Mouse (Mus musculus): ENCODE measurements at regions not wholly inside any gene's neighbourhood (a gene's known extent, or its start where the extent isn't known, plus 50 kb on each side); places are given as distances from the start of the nearest gene placed in this dataset.
"Not testable (repeated sequence)": the region's sequence is repeated elsewhere in the genome, so short reads cannot be mapped to it uniquely, and the experiment has no call there.

DNA sequence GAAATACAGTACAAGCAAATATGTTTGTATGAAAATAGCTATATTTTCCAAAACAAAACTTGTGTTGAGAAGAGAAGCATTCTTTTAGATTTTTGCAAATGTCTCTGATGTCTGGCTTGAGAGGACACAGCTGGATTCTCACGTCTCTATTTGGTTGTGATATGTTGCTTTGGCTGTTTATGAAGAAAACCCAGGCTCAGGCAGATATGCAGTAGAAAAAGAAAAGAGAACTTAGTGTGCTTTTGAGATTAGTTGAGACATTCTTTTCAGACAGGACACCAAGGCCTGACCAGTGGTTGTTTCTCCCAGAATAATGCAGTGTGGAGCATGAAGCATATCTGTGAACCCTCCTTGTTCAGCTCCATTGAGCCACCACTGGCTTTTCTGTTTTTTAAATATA is 178.8 kb upstream of the Mamld1 start:
- in situ Hi-C loops (cut with MboI, MseI) = no loop called here

DNA sequence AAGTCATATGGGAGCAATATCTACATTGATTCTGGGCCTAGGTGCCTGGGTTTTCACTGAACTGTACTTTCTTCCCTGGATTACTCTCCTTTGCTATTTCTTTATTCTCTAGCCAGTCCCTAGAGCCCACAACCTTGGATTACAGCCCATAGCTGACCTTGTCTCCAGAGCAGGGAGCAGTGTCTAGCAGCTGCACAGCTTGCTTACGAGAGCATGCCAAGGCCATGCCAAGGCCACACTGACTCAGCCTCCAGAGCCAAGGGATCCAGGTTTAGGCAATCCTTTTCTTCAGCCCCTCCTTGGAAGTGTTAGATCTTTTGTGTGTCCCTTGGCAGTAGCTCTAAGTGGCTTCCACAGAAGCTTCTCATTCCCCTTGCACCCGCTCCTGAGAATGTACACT is 168.7 kb upstream of the Mamld1 start:
- in situ Hi-C loops (cut with MboI, MseI) = no loop called here

DNA sequence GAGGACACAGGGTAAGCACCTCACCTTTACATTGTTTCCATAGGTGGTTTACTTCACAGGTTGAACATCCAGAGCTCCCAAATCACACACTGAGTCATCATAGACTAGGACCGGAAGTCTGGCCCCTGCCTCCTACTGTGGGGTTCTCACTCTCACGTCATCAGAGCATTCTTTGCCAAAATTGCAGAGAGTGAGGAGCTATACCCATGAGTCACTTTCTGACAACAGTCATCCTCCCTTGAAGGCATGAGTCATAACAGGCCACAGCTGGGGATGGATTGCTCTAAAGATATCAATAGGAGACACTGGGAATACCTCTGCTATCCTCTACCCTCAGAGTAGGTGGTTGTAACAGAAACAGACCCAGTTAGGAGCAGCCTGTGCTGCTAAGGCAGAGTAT is 166.6 kb upstream of the Mamld1 start:
- in situ Hi-C loops (cut with MboI, MseI) = no loop called here

DNA sequence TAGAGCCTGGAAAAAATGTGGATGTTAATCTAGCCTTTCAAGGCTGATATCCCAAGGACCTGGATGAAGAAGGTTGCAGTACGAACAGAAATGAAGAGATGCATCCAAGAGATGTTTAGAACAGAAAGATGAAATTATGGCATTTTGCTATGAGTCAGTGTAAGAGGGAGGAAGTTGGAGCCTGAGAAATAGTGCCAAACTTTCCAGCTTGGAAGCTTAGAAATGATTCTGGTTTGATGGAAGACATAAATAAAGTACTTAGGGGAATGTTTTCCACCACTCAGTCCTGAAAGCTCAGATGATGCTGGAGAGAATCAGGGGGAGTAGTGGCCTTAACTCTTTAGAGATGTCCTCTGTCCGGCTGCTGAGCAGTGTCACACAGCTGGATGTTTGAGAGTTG is 155.5 kb upstream of the Mamld1 start:
- in situ Hi-C loops (cut with MboI, MseI) = no loop called here

DNA sequence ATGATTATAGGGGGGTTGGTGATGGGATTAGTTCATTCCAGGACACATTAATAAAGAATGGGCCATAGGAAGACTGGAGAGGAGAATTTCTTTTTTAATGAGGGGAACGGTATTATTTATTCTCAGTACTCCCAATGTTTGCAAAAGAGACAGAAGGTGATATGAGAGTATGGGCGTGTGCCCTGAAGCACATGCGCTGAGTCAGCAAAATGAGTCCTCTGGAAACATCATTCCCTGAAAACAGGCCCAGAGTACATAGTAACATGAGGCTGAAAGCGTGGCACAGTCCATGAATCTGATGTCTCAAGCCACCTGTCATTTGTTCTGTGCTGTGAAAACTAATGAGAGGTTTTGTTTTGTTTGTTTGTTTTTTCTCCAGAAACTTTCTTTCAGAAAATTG is 154.5 kb upstream of the Mamld1 start:
- in situ Hi-C loops (cut with MboI, MseI) = no loop called here

DNA sequence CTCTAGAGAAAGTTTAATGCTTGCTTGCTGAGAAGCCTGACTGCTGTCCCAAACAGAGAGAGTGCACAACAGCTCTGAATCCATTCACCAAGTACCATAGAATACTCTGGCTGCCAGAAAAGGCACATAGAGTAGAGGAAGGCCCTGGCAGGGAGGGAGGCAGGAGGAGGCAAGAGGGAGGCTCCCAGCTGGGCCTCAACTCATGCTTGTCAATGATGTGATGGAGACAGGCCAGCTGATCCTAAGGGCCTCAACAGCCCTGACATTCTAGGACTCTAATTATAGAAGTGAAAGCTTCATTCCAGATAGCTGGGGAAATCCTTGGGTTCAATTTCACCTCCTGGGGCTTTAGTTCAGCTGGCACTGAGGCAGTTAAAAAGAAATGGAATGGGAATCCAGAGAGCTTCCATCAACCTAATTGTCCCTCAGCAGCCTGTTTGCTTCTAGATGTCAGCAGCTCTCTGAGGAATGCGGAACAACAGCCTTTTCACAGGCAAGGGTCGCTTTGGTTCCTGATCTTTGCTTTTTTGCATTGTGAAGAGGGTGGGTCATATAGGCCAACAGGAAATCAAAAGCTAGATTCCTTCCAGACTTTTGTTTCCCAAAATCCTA is 152.8 kb upstream of the Mamld1 start:
- in situ Hi-C loops (cut with MboI, MseI) = no loop called here

DNA sequence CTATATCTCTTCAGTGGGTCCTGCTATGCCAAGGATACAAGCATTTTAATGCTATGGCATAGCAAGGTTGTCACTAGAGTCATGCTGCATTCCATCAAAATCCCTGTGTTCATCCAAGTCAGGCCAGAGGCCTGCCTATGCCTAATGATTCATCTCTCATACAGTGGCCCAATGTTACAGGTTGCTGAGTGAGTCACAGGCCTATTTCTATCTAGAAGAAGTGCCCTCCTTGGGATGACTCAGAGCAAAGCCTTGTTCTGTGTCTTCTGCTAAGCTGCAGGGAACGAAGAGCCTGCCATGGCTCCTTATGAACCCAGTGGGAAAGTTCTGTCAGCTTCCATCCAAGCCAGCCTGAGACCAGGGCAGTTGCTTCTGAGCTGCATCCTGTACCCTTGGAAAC is 151.2 kb upstream of the Mamld1 start:
- in situ Hi-C loops (cut with MboI, MseI) = not testable (repeated sequence)

DNA sequence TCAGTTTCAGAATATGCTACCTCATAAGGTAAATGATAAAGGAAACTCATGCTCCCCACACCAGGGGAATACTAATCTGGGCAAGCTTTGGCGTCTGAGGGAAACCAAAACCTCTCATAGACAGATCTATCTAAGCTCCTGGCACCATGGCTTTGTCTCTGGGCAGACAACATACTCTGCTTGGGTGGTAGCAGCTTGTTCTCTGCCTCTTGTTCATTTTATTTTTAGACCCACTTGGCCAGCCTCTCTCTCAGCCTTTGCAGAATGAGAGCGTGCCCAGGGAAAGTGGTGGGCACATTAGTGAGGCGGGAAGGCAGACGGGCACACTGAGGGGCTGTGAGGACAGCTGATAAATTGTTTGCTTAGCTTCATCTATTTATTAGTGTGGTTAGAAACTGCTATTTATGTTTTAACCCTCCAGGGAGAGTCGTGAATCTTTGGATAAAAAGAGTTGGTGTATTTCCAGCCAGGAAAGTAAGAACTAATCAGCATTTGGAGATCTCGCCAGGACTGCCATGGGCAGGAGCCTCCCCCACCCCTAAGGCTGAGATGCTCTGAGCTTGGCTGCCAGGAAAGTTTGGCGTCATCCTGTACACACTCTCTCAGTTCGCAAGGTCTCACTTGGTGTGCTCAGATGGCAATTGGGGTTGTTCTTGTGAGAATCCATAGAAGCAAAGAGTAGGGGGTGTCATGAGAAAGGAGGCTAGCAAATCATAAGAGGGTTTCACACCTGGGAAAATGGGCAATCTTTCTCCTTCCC is 150.2 kb upstream of the Mamld1 start:
- in situ Hi-C loops (cut with MboI, MseI) = no loop called here

DNA sequence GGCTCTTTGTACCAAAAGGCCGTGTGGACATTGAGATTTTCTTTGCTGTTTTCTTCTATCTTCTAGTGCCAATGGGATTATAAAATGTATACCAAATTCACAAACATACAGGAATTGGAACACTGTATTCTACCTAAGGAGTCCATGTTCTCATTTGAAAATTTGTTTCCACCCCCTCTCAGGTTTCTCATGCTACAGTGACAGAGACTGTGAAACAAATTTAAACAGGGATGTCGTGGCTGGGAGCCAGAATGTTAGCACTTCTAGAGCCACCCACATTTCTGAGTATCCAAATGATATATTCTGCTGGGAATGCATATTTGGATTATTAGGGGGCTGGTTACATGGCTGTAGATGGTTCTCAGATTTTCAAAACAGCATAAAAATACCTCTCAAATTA is 124.4 kb upstream of the Mamld1 start:
- in situ Hi-C loops (cut with MboI, MseI) = no loop called here

DNA sequence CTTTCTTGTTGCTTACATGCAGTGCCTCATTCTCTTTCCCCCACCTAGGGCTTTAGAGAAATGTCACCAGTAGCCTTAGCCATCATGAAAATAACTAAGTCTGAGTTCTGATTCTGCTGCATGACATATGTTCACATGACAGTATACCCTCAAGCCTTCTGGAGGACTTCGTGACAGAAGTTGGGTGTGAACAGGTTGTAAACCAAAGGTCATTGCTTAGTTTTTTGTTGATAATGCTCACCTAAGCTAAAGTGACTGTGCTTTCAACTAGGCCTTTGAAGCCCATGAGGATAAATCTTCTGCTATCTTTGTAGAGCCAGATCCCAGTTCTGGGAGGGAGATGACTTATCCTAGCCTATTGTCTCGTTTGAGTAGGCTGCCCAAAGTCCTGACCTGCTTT is 118.1 kb upstream of the Mamld1 start:
- in situ Hi-C loops (cut with MboI, MseI) = loop anchor here (10.0 kb wide), 1 partner anchor 673 kb away; no protein-coding TSS in a partner anchor

DNA sequence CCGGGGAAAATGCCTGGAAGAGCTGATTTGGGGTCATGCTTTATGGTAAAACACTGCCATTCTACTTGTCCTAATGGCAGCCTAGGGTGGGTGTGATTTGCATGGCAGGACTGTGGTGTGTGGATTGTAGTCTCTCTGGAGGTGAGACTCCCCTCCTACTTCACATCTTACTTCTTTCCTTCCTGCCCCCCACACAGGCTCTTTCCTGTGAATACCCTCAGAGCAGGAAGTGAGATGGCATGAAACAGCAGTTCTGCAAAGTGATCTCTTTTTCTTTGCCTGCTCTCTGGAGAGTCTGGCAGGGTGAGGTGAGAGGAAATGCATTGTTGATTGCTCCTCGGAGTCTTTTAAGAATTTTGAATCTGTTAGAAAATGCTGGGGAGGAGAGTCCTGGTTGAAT is 104.7 kb upstream of the Mamld1 start:
- in situ Hi-C loops (cut with MboI, MseI) = no loop called here

DNA sequence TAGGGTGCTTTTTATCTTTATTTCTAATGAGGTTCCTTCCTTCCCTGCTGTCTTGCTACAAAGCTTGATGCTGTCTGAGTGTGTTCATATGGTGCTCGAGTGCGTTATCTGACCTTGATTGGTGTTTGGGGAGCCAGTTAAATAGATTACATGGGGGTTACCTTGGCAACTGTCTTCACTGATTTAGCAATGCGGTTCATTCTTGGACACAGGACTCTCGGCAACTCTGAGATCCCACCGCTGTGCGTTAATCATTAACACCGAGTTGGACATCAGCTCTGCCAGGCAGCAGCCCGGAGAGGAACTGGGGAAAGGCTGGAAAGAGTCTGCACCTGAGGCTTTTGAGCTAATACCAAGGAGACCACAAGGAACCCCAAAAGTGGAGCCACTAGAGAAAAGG is 104.0 kb upstream of the Mamld1 start:
- in situ Hi-C loops (cut with MboI, MseI) = no loop called here

DNA sequence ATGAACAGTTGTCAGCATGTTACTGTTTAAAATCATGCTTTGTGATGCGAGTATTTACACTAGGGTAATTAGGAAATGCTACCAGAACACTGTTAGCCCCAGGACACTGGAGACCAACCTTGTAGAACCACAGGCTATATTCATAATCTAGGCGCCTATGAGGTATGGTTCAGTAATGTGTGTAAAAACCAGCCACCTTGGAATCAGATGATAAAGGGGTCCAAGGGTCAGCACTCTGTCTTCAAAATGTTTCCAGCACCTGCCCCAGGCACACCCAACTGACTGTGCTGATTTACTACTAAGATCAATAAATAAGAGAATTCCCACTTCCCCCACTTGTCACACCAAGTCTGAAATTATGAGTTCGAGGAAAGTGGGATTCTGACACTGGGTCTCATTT is 100.8 kb upstream of the Mamld1 start:
- in situ Hi-C loops (cut with MboI, MseI) = no loop called here

DNA sequence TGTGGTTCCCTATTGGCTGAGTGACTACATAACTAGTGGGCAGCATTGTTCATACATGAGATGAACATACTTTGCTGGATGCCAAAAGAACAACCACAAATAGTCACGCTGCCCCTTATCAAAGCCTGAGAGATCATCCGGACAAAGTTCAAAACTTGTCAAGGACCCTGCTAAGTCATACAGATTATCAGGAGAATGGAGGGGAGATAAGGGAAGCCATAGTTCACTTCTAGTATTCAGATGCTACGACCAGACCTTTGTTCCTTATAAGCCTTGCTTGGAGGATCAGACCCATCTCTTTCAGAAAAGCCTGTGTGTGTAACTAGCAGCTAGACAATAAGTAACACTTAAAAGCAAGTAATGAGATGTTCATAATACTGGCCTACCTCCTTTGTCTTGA is 97.0 kb upstream of the Mamld1 start:
- in situ Hi-C loops (cut with MboI, MseI) = no loop called here
